Mouse (Mus musculus) gastrocnemius, adult 18-20 months (tissue): ENCODE results near the gene Nrg3. TPM values are rescaled to one million over a fixed set of nuclear protein-coding genes. Genes with fewer than 3 reads are reported as not detected.
"Not testable (repeated sequence)": the region's sequence is repeated elsewhere in the genome, so short reads cannot be mapped to it uniquely, and the experiment has no call there.

ENCODE experiments used
- DNase-seq: peaks from one replicate; pipeline ENCODE4 v3.0.0; 2021; ENCODE audit warnings: low spot score
- total RNA-seq, 2 experiments: library from RNA; stranded (reverse); gene quantifications; 2 replicates each; pipeline ENCODE4 v1.2.3; 2021

The Nrg3 gene
- total RNA-seq, 2 experiments from 2014 or later, result not detected

- no peak for DNase-seq
These were observed 261.4 kb downstream of the Nrg3 start for GRCm38 (mm10) chr14:39211472-39211871.

- no peak for DNase-seq
These were observed 280.9 kb downstream of the Nrg3 start for GRCm38 (mm10) chr14:39191946-39192345.

- DNase-seq, result no peak
These were observed 299.2 kb downstream of the Nrg3 start for GRCm38 (mm10) chr14:39173709-39174108.

- no peak for DNase-seq
These were observed 312.7 kb downstream of the Nrg3 start for GRCm38 (mm10) chr14:39160140-39160539.

GRCm38 (mm10) chr14:39155462-39155861, 317.4 kb downstream of the Nrg3 start:
- no peak for DNase-seq

- no peak for DNase-seq
These were observed 343.1 kb downstream of the Nrg3 start for GRCm38 (mm10) chr14:39129766-39130165.

- DNase-seq, result no peak
These were observed 354.9 kb downstream of the Nrg3 start for GRCm38 (mm10) chr14:39117977-39118376.

GRCm38 (mm10) chr14:39116522-39117231, 356.2 kb downstream of the Nrg3 start:
- not testable (repeated sequence) for DNase-seq

GRCm38 (mm10) chr14:39109566-39109965, 363.3 kb downstream of the Nrg3 start:
- DNase-seq, result no peak

GRCm38 (mm10) chr14:39106776-39107175, 366.1 kb downstream of the Nrg3 start:
- DNase-seq, result no peak

- DNase-seq, result no peak
These were observed 377.7 kb downstream of the Nrg3 start for GRCm38 (mm10) chr14:39095219-39095618.

GRCm38 (mm10) chr14:39079461-39079860, 393.4 kb downstream of the Nrg3 start:
- DNase-seq, result no peak

- DNase-seq, result no peak
These were observed 421.3 kb downstream of the Nrg3 start for GRCm38 (mm10) chr14:39051542-39051941.

- no peak for DNase-seq
These were observed 423.9 kb downstream of the Nrg3 start for GRCm38 (mm10) chr14:39049021-39049420.

GRCm38 (mm10) chr14:39044290-39044689, 428.6 kb downstream of the Nrg3 start:
- DNase-seq, result no peak

GRCm38 (mm10) chr14:39043793-39044192, 429.1 kb downstream of the Nrg3 start:
- DNase-seq, result no peak

GRCm38 (mm10) chr14:39043384-39043783, 429.5 kb downstream of the Nrg3 start:
- no peak for DNase-seq

- DNase-seq, result peak; percentile 1
These were observed 433.8 kb downstream of the Nrg3 start for GRCm38 (mm10) chr14:39039046-39039445.

- DNase-seq, result no peak
These were observed 438.4 kb downstream of the Nrg3 start for GRCm38 (mm10) chr14:39034482-39034881.

GRCm38 (mm10) chr14:39023065-39023464, 449.8 kb downstream of the Nrg3 start:
- DNase-seq, result no peak

- DNase-seq, result no peak
These were observed 458.8 kb downstream of the Nrg3 start for GRCm38 (mm10) chr14:39014126-39014525.

GRCm38 (mm10) chr14:38997843-38998242, 475.0 kb downstream of the Nrg3 start:
- no peak for DNase-seq

GRCm38 (mm10) chr14:38992574-38992866, 480.4 kb downstream of the Nrg3 start:
- no peak for DNase-seq
